Mouse (Mus musculus) heart, postnatal 0 days (tissue): Measurements from ENCODE around the gene Rnf181.
A peak's percentile ranks its signal among the peaks of the same experiment; 100 is the strongest.

Experiments
- CTCF ChIP-seq: IDR thresholded peaks from 2 replicates; pipeline ENCODE4 v1.5.1; 2016; ENCODE audit warnings: antibody characterized with exemption, control low read depth, low read depth
- EP300 ChIP-seq: IDR thresholded peaks from 2 replicates; pipeline ENCODE4 v1.6.1; 2016; ENCODE audit warnings: antibody characterized with exemption, low read depth

DNA sequence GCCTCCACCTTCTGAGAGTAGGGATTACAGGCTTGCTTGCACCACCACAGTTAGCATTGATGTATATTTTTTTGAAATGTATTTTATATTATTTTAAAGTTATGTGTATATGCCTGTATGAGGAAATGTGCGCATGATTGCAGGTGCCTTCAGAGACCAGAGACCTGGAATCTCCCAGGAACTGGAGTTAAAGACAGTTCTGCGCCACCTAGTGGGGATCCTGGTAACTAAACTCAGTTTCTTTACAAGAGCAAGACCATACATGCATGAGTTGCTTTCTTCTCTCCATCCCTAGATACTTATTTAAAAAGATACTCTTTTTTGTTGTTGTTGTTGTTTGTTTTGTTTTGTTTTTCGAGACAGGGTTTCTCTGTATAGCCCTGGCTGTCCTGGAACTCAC, 42.8 kb upstream of the Rnf181 start:
- TF ChIP-seq EP300 (no peak), CTCF (peak; percentile 62)
